In the genomic region with DNA sequence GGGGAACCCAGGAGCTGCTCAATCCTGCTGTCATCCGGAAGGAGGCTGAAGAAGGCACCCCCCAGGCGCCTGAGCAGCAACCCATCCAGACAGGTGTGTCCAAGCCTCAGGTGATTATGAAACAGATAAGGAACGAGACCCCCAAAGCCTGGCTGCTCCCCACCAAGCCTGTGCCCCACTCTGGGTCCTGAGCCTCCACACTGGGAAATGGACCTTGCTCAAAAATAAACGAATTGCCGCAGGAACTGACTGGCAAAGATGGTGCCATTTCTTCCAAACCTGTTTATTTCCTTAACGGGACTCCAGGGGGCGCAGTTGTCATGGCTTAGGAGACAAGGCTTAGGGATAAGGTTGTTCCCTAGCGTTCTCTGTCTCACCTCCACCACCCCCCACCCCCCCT, we compare ENCODE assay signal across 8 mouse cellular contexts. TPM values are rescaled to one million over a fixed set of nuclear protein-coding genes. Genes with fewer than 3 reads are reported as not detected.
A peak's percentile ranks its signal among the peaks of the same experiment; 100 is the strongest.
DNase-seq lines count a peak whose midpoint lies in the region; ATAC-seq lines count a peak whose summit lies in the region.

No protein-coding gene starts in this region.

- peak overlapping the region; percentile 53 for H3K4me3 ChIP-seq in heart, embryonic 10.5 days
- peak overlapping the region; percentile 43 for H3K4me3 ChIP-seq in lung, embryonic 15.5 days

- WGBS in heart, embryonic 10.5 days, result under 1% methylated on average over 8 of the region's 8 CpGs
- WGBS in lung, embryonic 15.5 days, result 0% methylated on average over 8 of the region's 8 CpGs

- peaks cover 30% of the 10 kb centered on the region for H3K4me1 ChIP-seq in heart, embryonic 10.5 days
- peaks cover 39% of the 10 kb centered on the region for H3K4me1 ChIP-seq in lung, embryonic 15.5 days

- H3K27me3 ChIP-seq in heart, embryonic 10.5 days (ENCODE audit: insufficient read depth, poor library complexity, severe bottlenecking), result peaks cover 32% of the 10 kb centered on the region
- peaks cover 35% of the 10 kb centered on the region for H3K27me3 ChIP-seq in lung, embryonic 15.5 days

- peak overlapping the region; percentile 85 for H3K4me2 ChIP-seq in lung, embryonic 15.5 days

- peak overlapping the region; percentile 42; the same call in 1 of the 2 replicates for H3K27ac ChIP-seq in heart, embryonic 10.5 days
- no peak overlapping the region for H3K27ac ChIP-seq in lung, embryonic 15.5 days

- no peaks in the 10 kb centered on the region for H3K36me3 ChIP-seq in heart, embryonic 10.5 days
- no peaks in the 10 kb centered on the region for H3K36me3 ChIP-seq in lung, embryonic 15.5 days

- no peak for ATAC-seq in lung, embryonic 15.5 days (ENCODE audit: borderline replicate concordance, extremely low read depth, low FRiP score, low TSS enrichment)

- DNase-seq in CD4-positive helper T cell, adult 2 months (ENCODE audit: low read depth, low spot score), result peak; percentile 65
- DNase-seq in NIH3T3 (ENCODE audit: low read depth), result peak; percentile 79
- peak; percentile 82 to 85 for DNase-seq in cerebellum, postnatal 36 days
- peak; percentile 80 for DNase-seq in heart, embryonic 10.5 days (ENCODE audit: low spot score)
- DNase-seq in kidney, adult 9 months, result peak; percentile 85
- DNase-seq in retina, adult 2 months (ENCODE audit: low read depth, low spot score), result peak; percentile 64
- no peak for DNase-seq in layer of hippocampus, postnatal 36 days

- H3K9me3 ChIP-seq in heart, embryonic 10.5 days, result no peaks in the 10 kb centered on the region
- no peaks in the 10 kb centered on the region for H3K9me3 ChIP-seq in lung, embryonic 15.5 days

- H3K9ac ChIP-seq in lung, embryonic 15.5 days, result peak overlapping the region; percentile 37; the same call in 1 of the 2 replicates

RNA-seq across cellular contexts. Expression of gene Dctn1, which starts 3.0 kb away (rescaled TPM):
- 83.2 and 93.0 TPM in 2 replicates for polyA plus RNA-seq in heart, embryonic 10.5 days (2016; fragmentation: Nextera tagmentation; extraction: Ambion mirVana)
- 96.7 and 104 TPM in 2 replicates for polyA plus RNA-seq in lung, embryonic 15.5 days (2015; fragmentation: Nextera tagmentation; extraction: Ambion mirVana)
- 100 to 1,000 TPM; 384 to 404 TPM for total RNA-seq in layer of hippocampus, postnatal 36 days (2021)

RNA-seq across cellular contexts. Expression of gene 1700003E16Rik, which starts 6.5 kb away (rescaled TPM):
- 0.23 and 0.50 TPM in 2 replicates for polyA plus RNA-seq in heart, embryonic 10.5 days (2016; fragmentation: Nextera tagmentation; extraction: Ambion mirVana)
- polyA plus RNA-seq in lung, embryonic 15.5 days (2015; fragmentation: Nextera tagmentation; extraction: Ambion mirVana), result 6.2 and 8.1 TPM in 2 replicates
- 10 to 100 TPM; 23.4 to 24.0 TPM for total RNA-seq in layer of hippocampus, postnatal 36 days (2021)

RNA-seq across cellular contexts. Expression of gene Wdr54, which starts 6.5 kb away (rescaled TPM):
- 6.9 and 7.3 TPM in 2 replicates for polyA plus RNA-seq in heart, embryonic 10.5 days (2016; fragmentation: Nextera tagmentation; extraction: Ambion mirVana)
- 5.0 and 7.6 TPM in 2 replicates for polyA plus RNA-seq in lung, embryonic 15.5 days (2015; fragmentation: Nextera tagmentation; extraction: Ambion mirVana)
- 10 to 100 TPM; 24.2 to 25.3 TPM for total RNA-seq in layer of hippocampus, postnatal 36 days (2021)

RNA-seq across cellular contexts. Expression of gene Rtkn, which starts 27.4 kb away (rescaled TPM):
- 18.4 and 24.4 TPM in 2 replicates for polyA plus RNA-seq in heart, embryonic 10.5 days (2016; fragmentation: Nextera tagmentation; extraction: Ambion mirVana)
- 35.3 and 39.9 TPM in 2 replicates for polyA plus RNA-seq in lung, embryonic 15.5 days (2015; fragmentation: Nextera tagmentation; extraction: Ambion mirVana)
- total RNA-seq in layer of hippocampus, postnatal 36 days (2021), result 10 to 100 TPM; 75.9 to 90.3 TPM

RNA-seq across cellular contexts. Expression of gene Ino80b, which starts 37.5 kb away (rescaled TPM):
- polyA plus RNA-seq in heart, embryonic 10.5 days (2016; fragmentation: Nextera tagmentation; extraction: Ambion mirVana), result 11.4 and 16.1 TPM in 2 replicates
- polyA plus RNA-seq in lung, embryonic 15.5 days (2015; fragmentation: Nextera tagmentation; extraction: Ambion mirVana), result 13.5 and 15.2 TPM in 2 replicates
- total RNA-seq in layer of hippocampus, postnatal 36 days (2021), result 10 to 100 TPM; 21.2 to 23.5 TPM

Comparison
In these comparisons a context has a peak if more than half of its experiments do, and no peak if none do; other contexts are left out.
1. DNase-seq: peak in CD4-positive helper T cell, adult 2 months (single experiment), NIH3T3 (single experiment), cerebellum, postnatal 36 days (2 of 2), heart, embryonic 10.5 days (single experiment), kidney, adult 9 months (single experiment) and retina, adult 2 months (single experiment); none in layer of hippocampus, postnatal 36 days (0 of 2).